Mouse (Mus musculus): ENCODE results near the gene Adh5. TPM values are rescaled to one million over a fixed set of nuclear protein-coding genes. Genes with fewer than 3 reads are reported as not detected.
"Not testable (repeated sequence)": the region's sequence is repeated elsewhere in the genome, so short reads cannot be mapped to it uniquely, and the experiment has no call there.

Adh5 gene
- polyA plus RNA-seq, 1 experiment from 2014 or later = 260 TPM

DNA sequence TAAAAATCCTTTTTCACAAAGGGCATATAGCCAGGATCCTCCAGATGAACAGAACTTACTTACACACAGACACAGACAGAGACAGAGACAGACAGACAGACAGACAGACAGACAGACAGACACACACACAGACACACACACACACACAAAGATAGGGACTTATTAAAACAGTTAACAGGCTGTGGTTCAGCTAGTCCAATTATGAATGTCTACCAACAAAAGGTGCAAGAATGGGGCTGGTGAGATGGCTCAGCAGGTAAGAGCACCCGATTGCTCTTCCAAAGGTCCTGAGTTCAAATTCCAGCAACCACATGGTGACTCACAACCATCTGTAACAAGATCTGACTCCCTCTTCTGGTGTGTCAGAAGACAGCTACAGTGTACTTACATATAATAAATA lies 23.8 kb downstream of the Adh5 start:
- not testable (repeated sequence) for H3K4me2 ChIP-seq (ENCODE audit: low read length); H3K4me1 ChIP-seq (replicated peaks; ENCODE audit: control insufficient read depth, insufficient read depth, low read length); H3K9ac ChIP-seq (replicated peaks; ENCODE audit: low read depth, low read length); H3K27ac ChIP-seq (ENCODE audit: low read length); H3K27me3 ChIP-seq (replicated peaks; ENCODE audit: control insufficient read depth, insufficient read depth, low read length); H3K4me3 ChIP-seq (replicated peaks; ENCODE audit: low read length); ATAC-seq; H3K9me3 ChIP-seq (ENCODE audit: control insufficient read depth, low read length)
- 100% methylated on average over 1 of the region's 1 CpGs for WGBS
- peaks cover 21% of the 10 kb centered on the region for H3K36me3 ChIP-seq (ENCODE audit: control insufficient read depth, insufficient read depth)

DNA sequence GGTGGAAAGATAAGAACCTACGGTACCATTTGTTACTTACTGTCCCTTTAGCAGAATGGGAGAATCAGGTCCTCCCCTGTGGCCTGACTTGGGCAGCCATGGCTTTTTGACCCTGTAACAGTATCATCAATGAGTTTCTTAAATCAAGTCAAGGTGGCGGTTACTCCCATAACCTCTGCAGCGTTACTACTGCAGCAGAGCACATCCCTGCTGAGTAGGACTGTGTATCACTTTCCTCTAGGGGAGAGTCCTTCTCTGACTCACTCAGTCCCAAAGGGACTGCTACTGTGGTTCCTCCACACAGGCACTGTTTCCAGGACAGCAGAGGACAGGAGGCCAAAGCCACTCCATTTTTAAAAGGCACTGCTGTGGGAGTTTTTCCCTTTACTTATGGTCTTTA lies 28.2 kb downstream of the Adh5 start:
- H3K36me3 ChIP-seq (ENCODE audit: control insufficient read depth, insufficient read depth) = peaks cover 12% of the 10 kb centered on the region
- no peaks in the 10 kb centered on the region for H3K4me1 ChIP-seq (replicated peaks; ENCODE audit: control insufficient read depth, insufficient read depth, low read length)
- no peaks in the 10 kb centered on the region for H3K9me3 ChIP-seq (ENCODE audit: control insufficient read depth, low read length)
- no peak overlapping the region for H3K27ac ChIP-seq (ENCODE audit: low read length)
- H3K4me3 ChIP-seq (replicated peaks; ENCODE audit: low read length) = no peak overlapping the region
- no peak overlapping the region for H3K4me2 ChIP-seq (ENCODE audit: low read length)
- no peak overlapping the region for H3K9ac ChIP-seq (replicated peaks; ENCODE audit: low read depth, low read length)
- H3K27me3 ChIP-seq (replicated peaks; ENCODE audit: control insufficient read depth, insufficient read depth, low read length) = no peaks in the 10 kb centered on the region
- ATAC-seq = no peak
- 94% methylated on average over 3 of the region's 3 CpGs for WGBS

DNA sequence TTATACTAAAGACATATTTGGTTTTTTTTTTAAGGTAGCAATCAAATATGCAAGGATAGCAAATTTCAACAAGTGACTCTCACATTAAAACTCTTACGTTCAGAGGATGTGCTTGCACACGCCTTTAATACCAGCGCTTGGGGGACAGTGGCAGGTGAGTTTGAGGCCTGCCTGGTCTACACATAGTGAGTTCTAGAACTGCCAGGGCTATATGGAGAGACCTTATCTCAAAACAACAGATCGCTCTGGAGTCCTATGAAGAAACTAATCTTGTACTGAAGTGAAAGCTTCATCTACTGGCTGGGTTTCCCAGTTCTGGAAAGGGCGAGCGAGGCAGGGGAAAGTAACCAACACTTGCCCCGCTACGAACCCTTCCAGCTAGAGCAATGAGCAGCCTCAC lies 36.6 kb downstream of the Adh5 start:
- no peak for ATAC-seq
- WGBS = 96% methylated on average over 8 of the region's 8 CpGs
- H3K9ac ChIP-seq (replicated peaks; ENCODE audit: low read depth, low read length) = no peak overlapping the region
- peaks cover 4% of the 10 kb centered on the region; the same call in 1 of the 2 replicates for H3K4me1 ChIP-seq (replicated peaks; ENCODE audit: control insufficient read depth, insufficient read depth, low read length)
- no peak overlapping the region for H3K4me3 ChIP-seq (replicated peaks; ENCODE audit: low read length)
- no peaks in the 10 kb centered on the region for H3K9me3 ChIP-seq (ENCODE audit: control insufficient read depth, low read length)
- no peak overlapping the region for H3K27ac ChIP-seq (ENCODE audit: low read length)
- no peak overlapping the region for H3K4me2 ChIP-seq (ENCODE audit: low read length)
- H3K36me3 ChIP-seq (ENCODE audit: control insufficient read depth, insufficient read depth) = peaks cover 13% of the 10 kb centered on the region
- no peaks in the 10 kb centered on the region for H3K27me3 ChIP-seq (replicated peaks; ENCODE audit: control insufficient read depth, insufficient read depth, low read length)

DNA sequence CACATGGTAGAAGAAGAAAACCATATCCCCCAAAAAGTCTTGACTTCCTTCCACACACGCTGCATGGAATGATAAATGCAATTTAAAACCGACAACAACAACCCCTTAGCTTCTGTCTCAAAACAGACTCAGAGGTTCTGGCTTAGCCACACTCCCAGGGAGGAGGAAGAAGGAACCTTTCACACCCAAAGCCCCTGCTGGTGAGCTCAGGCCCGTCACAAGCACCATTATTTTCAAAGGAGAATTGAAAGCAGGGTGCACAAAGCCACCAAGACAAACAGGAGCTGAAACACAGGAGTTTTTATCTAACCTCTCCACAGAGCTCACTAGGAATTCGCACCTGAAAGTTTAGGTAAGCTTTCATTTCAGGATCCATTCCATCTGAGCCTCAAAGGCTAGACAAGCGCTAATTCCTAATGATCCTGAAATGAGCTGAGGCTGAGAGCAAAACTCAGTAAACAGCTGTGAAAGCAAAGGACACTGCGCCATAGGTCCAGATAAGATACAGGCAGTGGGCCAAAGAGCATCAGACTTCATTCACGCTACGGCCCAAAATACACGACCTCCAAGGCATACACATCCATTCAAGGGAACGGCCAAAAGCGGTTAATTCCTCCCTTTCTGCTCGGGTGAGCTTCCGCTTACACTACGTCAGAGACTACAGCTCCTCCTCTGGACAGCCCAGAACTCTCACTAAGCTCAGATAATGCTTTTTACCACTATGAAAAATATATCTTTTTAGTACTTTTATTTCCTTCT lies 38.8 kb downstream of the Adh5 start:
- ATAC-seq = no peak
- Histone ChIP-seq H3K9ac (replicated peaks; ENCODE audit: low read depth, low read length) (no peak overlapping the region), H3K27ac (ENCODE audit: low read length) (no peak overlapping the region), H3K4me2 (ENCODE audit: low read length) (no peak overlapping the region), H3K4me1 (replicated peaks; ENCODE audit: control insufficient read depth, insufficient read depth, low read length) (peaks cover 4% of the 10 kb centered on the region; the same call in 1 of the 2 replicates), H3K9me3 (ENCODE audit: control insufficient read depth, low read length) (no peaks in the 10 kb centered on the region), H3K27me3 (replicated peaks; ENCODE audit: control insufficient read depth, insufficient read depth, low read length) (no peaks in the 10 kb centered on the region), H3K4me3 (replicated peaks; ENCODE audit: low read length) (no peak overlapping the region), H3K36me3 (ENCODE audit: control insufficient read depth, insufficient read depth) (peaks cover 15% of the 10 kb centered on the region)
- 50% methylated on average over 14 of the region's 14 CpGs for WGBS

DNA sequence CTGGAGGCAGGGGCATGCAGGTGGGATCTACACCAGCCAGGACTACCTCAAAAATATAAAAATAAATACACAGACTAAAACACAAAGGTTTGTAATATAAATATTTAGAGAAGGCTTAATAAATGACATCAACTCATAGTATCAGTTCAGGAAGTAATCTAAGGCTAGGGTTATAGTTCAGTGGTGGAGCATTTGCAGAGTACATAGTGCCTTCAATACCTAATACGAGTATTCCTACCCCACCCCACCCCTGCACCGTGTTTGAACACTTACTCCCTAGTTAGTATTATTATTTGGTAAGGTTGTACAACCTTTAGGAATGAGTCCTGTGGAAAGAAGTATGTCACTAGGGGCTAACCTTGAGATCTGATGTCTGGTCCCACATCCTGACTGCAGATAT lies 40.3 kb downstream of the Adh5 start:
- Histone ChIP-seq H3K9me3 (ENCODE audit: control insufficient read depth, low read length) (no peaks in the 10 kb centered on the region), H3K4me2 (ENCODE audit: low read length) (no peak overlapping the region), H3K27ac (ENCODE audit: low read length) (no peak overlapping the region), H3K27me3 (replicated peaks; ENCODE audit: control insufficient read depth, insufficient read depth, low read length) (no peaks in the 10 kb centered on the region), H3K4me1 (replicated peaks; ENCODE audit: control insufficient read depth, insufficient read depth, low read length) (peaks cover 11% of the 10 kb centered on the region), H3K9ac (replicated peaks; ENCODE audit: low read depth, low read length) (no peak overlapping the region), H3K4me3 (replicated peaks; ENCODE audit: low read length) (no peak overlapping the region), H3K36me3 (ENCODE audit: control insufficient read depth, insufficient read depth) (peaks cover 15% of the 10 kb centered on the region)
- WGBS = 94% methylated on average over 2 of the region's 2 CpGs
- ATAC-seq = no peak

DNA sequence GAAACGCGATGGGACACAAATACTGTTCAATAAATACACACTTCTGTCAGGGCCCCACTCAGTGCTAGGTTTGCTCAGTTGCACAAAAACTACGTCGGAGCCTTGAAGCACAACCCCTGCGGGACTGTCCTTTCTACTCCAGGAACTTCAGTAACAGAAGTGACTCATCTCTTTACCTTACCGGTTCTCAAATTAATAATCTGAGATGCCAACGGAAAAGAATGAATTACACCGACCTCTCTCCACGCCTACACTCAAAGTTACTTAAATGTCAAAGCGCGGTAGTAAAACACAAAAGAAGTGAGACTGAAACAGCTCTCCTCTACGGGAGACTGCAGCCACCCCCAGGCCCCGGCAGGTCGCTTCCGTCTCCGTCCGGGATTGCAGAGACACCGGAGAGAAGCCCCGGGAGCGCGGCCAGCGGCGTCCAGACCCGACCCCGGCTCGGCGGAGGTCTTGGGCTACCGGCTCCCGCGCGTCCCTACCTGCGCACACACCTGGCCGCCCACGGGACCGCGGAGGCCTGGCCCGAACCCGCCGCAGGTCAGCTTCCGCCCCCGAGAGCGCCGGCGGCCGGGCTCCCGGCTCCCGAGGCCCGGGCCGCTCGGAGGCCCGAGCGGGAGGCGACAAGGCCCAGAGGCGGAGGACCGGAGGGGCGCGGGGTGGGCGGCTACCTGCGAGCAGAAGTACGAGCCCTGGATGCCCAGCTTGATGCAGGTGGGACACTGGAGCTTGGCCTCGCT lies 45.9 kb downstream of the Adh5 start:
- WGBS = under 1% methylated on average over 61 of the region's 61 CpGs
- Histone ChIP-seq H3K4me3 (replicated peaks; ENCODE audit: low read length) (peak overlapping the region; percentile 55), H3K4me2 (ENCODE audit: low read length) (peak overlapping the region; percentile 84), H3K9ac (replicated peaks; ENCODE audit: low read depth, low read length) (peak overlapping the region; percentile 79), H3K27me3 (replicated peaks; ENCODE audit: control insufficient read depth, insufficient read depth, low read length) (no peaks in the 10 kb centered on the region), H3K4me1 (replicated peaks; ENCODE audit: control insufficient read depth, insufficient read depth, low read length) (peaks cover 11% of the 10 kb centered on the region), H3K9me3 (ENCODE audit: control insufficient read depth, low read length) (no peaks in the 10 kb centered on the region), H3K36me3 (ENCODE audit: control insufficient read depth, insufficient read depth) (peaks cover 3% of the 10 kb centered on the region; the same call in 1 of the 2 replicates), H3K27ac (ENCODE audit: low read length) (peak overlapping the region; percentile 60)
- ATAC-seq = peak; percentile 31; the same call in 1 of the 2 replicates

DNA sequence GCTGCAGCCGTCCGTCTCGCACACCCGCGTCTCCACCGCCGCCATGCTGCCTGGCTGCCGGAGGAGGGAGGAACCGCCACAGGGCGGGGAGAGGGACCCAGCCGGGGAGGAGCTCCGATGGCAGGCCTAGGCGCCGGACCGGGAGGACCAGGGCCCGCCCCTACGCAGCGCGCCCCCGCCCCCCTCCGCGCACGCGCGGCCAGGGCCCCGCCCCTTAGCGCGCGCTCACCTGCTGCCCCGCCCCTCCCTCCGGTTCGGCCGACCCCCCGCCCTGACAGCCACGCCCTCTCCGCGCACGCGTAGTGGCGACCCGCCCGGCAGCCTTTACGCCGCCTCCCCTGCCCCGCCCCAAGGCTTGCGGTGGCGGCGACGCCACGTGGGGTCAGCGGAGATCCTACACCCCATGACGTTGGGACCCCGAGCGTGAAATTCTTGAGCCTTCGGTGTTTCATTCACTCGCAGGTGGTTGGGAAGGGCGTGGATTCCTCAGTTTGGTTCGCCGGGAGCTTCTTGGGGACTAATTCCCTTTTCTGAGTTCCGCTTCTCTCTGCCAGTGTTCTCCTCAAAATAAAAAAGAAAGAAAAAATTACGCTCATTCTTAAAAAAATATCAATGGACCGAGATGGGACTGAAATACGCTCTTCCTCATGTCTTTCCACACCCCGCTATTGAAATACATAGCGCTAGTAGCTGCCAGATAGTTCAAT lies 46.6 kb downstream of the Adh5 start, which contains the start of gene Metap1:
TSS of gene Metap1 (minus strand) at position 189 of the 707 bp plus-strand sequence.
- peaks cover 2% of the 10 kb centered on the region; the same call in 1 of the 2 replicates for H3K36me3 ChIP-seq (ENCODE audit: control insufficient read depth, insufficient read depth)
- peaks cover 11% of the 10 kb centered on the region for H3K4me1 ChIP-seq (replicated peaks; ENCODE audit: control insufficient read depth, insufficient read depth, low read length)
- peak within 1 kb of the TSS; percentile 84 for H3K4me2 ChIP-seq (ENCODE audit: low read length)
- ATAC-seq = peak; percentile 99
- H3K4me3 ChIP-seq (replicated peaks; ENCODE audit: low read length) = peak within 1 kb of the TSS; percentile 55
- under 1% methylated on average over 51 of the region's 65 CpGs for WGBS
- no peaks in the 10 kb centered on the region for H3K27me3 ChIP-seq (replicated peaks; ENCODE audit: control insufficient read depth, insufficient read depth, low read length)
- peak within 1 kb of the TSS; percentile 79 for H3K9ac ChIP-seq (replicated peaks; ENCODE audit: low read depth, low read length)
- H3K9me3 ChIP-seq (ENCODE audit: control insufficient read depth, low read length) = no peaks in the 10 kb centered on the region
- H3K27ac ChIP-seq (ENCODE audit: low read length) = peak within 1 kb of the TSS; percentile 73

DNA sequence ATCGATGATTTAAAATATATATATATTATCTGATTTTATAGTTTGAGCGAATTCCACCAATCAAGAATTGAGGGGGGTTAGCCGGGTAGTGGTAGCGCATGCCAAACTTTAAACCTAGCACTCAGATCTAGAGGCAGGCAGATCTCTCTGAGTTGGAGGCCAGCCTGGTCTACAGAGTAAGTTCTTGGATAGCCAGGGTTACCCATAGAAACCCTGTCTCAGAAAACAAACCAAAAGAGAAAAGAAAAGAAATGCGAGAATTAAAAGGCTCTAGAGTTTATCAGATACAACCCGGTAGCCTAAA lies 47.1 kb downstream of the Adh5 start:
- peak overlapping the region; percentile 55 for H3K4me3 ChIP-seq (replicated peaks; ENCODE audit: low read length)
- no peaks in the 10 kb centered on the region for H3K9me3 ChIP-seq (ENCODE audit: control insufficient read depth, low read length)
- no peak overlapping the region for H3K27ac ChIP-seq (ENCODE audit: low read length)
- H3K36me3 ChIP-seq (ENCODE audit: control insufficient read depth, insufficient read depth) = no peaks in the 10 kb centered on the region
- no peaks in the 10 kb centered on the region for H3K27me3 ChIP-seq (replicated peaks; ENCODE audit: control insufficient read depth, insufficient read depth, low read length)
- H3K4me1 ChIP-seq (replicated peaks; ENCODE audit: control insufficient read depth, insufficient read depth, low read length) = peaks cover 11% of the 10 kb centered on the region
- 21% methylated on average over 6 of the region's 6 CpGs for WGBS
- peak overlapping the region; percentile 61 for H3K9ac ChIP-seq (replicated peaks; ENCODE audit: low read depth, low read length)
- H3K4me2 ChIP-seq (ENCODE audit: low read length) = peak overlapping the region; percentile 53
- peak; percentile 3 for ATAC-seq

DNA sequence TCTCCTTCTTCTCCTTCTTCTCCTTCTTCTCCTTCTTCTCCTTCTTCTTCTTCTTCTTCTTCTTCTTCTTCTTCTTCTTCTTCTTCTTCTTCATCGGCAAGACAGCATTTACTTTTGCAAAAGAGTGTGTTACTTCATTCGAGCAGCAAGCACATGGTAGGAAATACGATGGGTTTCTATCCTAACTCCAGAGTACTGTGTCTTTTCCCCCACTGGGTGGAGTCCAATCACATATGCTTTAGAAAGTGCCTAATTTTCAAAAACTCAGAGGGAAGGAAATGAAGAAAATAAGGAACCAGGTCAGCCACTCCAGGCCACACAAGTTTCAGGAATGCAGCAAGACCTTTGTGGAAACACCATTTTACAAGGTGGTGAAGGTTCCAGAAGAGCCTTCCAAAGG lies 50.8 kb downstream of the Adh5 start:
- ATAC-seq = no peak
- Histone ChIP-seq H3K4me1 (replicated peaks; ENCODE audit: control insufficient read depth, insufficient read depth, low read length) (no peaks in the 10 kb centered on the region), H3K27ac (ENCODE audit: low read length) (no peak overlapping the region), H3K4me3 (replicated peaks; ENCODE audit: low read length) (no peak overlapping the region), H3K36me3 (ENCODE audit: control insufficient read depth, insufficient read depth) (no peaks in the 10 kb centered on the region), H3K9me3 (ENCODE audit: control insufficient read depth, low read length) (no peaks in the 10 kb centered on the region), H3K27me3 (replicated peaks; ENCODE audit: control insufficient read depth, insufficient read depth, low read length) (no peaks in the 10 kb centered on the region), H3K9ac (replicated peaks; ENCODE audit: low read depth, low read length) (no peak overlapping the region), H3K4me2 (ENCODE audit: low read length) (no peak overlapping the region)
- 83% methylated on average over 3 of the region's 3 CpGs for WGBS
